In genomic region chr9:110047260-110047659, GRCm38 (mm10) we compare ENCODE assay signal across 21 mouse cellular contexts.
"Had no signal": no experiment of that assay in that cellular context is flagged by ENCODE, and none has a peak within 500 bp of the region (broad histone marks: within the 10 kb centered on the region; RNA-seq: fewer than 3 reads in every experiment).

No protein-coding gene starts in this region.

- H3K36me3 ChIP-seq: liver, embryonic 13.5 days; neural tube, embryonic 13.5 days had no signal

- ATAC-seq: intestine, embryonic 16.5 days; midbrain, embryonic 16.5 days had no signal

- H3K4me3 ChIP-seq: left cerebral cortex, adult 2 months; liver, embryonic 13.5 days; myocyte; neural tube, embryonic 13.5 days had no signal

- H3K27me3 ChIP-seq: liver, embryonic 13.5 days; neural tube, embryonic 13.5 days had no signal

- H3K9ac ChIP-seq: liver, embryonic 13.5 days; neural tube, embryonic 13.5 days had no signal

- H3K4me2 ChIP-seq: liver, embryonic 13.5 days; neural tube, embryonic 13.5 days had no signal

- H3K4me1 ChIP-seq: liver, embryonic 13.5 days had no signal

- H3K27ac ChIP-seq: left cerebral cortex, adult 2 months; liver, embryonic 13.5 days; neural tube, embryonic 13.5 days; stomach, postnatal 0 days had no signal

- DNase-seq: kidney, adult 18-20 months; kidney, adult 9 months; kidney, postnatal 14 days; kidney, postnatal 4 days; layer of hippocampus, postnatal 36 days; liver, embryonic 13.5 days; lung, adult 2 months; lung, postnatal 14 days; lung, postnatal 4 days; right cerebral cortex, adult 18-20 months; right cerebral cortex, postnatal 14 days; right cerebral cortex, postnatal 4 days; thymus, adult 2 months; thymus, postnatal 14 days; thymus, postnatal 4 days had no signal

- H3K9me3 ChIP-seq: liver, embryonic 13.5 days; neural tube, embryonic 13.5 days had no signal
